Mouse (Mus musculus): ENCODE data around the gene Ddost.

DNA sequence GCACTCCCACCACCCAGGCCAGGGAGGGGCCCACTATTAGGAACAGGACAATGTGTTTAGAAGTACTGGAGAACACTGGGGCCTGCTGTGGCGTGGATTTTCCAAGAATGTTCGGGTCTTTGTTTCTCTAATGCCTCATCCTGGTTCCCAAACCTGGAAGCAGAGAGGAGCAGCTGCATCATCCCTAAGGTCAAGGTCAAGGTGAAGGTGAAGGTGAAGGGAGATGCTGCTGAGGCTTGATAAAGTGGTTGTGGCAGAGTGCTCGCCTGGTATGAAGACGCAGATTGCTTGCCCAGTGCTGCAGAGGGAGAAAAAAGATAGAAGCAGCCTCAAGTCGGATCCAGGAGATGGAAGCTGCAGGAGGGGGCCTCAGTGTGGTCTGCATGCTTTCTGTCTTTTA, 47.3 kb downstream of the Ddost start:
- no peak for TF ChIP-seq CTCF (IDR thresholded peaks at IDR 0.05; ENCODE audit: extremely low read depth, insufficient read length, insufficient replicate concordance, low read depth, low read length)
- TF ChIP-seq POLR2A (IDR thresholded peaks at IDR 0.05; ENCODE audit: low read depth, low read length): no peak

All from small intestine, adult 2 months (tissue).